Mouse (Mus musculus) c-Kit-positive CD71-positive TER-119-positive erythroid progenitor cells, embryonic 14.5 days (primary cell): Measurements from ENCODE around the gene Tnnt3.

Experiments used
- DNase-seq: peaks from one replicate; pipeline ENCODE4 v3.0.0-alpha.2; 2013; ENCODE audit warnings: low spot score

The Tnnt3 gene

GRCm38 (mm10) chr7:142476795-142477452 is 21.7 kb upstream of the Tnnt3 start:
- no peak for DNase-seq

- no peak for DNase-seq
These were observed 20.6 kb upstream of the Tnnt3 start for GRCm38 (mm10) chr7:142478001-142478400.

DNA sequence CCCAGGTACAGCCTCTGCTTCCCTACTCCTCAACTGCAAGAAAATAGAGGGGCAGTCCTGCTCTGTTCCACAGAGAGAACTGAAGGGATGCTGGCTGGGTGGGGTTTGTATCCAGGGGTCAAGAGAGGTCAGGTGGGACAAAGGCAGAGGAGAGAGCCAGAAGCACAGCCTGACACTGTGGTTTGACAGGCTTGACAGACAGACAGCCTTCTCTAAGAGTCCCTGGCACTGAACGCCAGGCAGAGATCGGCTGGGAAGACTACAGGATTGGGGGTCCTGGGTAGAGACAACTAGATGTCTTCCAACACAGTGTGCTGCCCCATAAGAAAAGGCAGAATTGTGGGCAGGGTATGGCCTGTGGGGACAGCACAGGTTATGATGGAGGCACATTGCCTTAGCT is 20.1 kb upstream of the Tnnt3 start:
- no peak for DNase-seq

DNA sequence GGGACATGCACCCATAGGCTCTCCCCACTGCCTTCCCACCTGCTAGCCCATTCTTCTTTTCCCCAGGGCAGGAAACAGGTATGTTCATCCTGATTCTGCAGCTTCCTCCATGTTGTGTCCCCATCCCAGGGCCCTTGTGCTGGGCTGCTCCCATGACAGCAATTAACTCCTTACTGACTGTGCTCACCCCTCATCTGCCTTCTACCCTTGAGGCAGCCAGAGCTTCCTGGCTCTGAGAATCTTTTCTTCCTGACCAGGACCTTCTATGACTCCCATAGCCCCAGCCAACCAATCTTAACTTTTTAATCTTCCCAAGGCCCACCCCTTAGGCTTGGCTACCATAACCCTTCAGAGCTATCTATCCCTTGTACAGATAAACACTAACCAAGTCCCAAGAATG is 19.3 kb upstream of the Tnnt3 start:
- DNase-seq, result no peak

DNA sequence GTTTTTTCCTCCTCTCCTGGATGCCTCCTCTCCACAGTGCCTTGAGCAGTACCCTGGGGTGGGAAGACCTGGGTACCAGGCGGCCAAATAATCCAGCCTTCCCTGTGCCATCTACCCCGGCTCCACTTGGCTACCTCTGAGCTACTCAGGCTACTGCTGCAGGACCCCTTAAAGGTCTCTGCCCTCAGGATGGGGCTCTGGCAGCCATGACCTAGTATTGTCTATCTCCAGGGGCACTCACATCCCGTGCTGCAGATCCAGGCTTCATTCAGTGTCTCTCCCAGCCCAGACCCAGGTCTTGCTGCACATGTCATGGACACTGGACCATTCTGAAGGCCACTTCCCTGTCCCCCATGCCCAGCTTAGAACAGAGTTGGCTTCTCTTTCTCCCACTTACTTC is 18.8 kb upstream of the Tnnt3 start:
- DNase-seq, result no peak

DNA sequence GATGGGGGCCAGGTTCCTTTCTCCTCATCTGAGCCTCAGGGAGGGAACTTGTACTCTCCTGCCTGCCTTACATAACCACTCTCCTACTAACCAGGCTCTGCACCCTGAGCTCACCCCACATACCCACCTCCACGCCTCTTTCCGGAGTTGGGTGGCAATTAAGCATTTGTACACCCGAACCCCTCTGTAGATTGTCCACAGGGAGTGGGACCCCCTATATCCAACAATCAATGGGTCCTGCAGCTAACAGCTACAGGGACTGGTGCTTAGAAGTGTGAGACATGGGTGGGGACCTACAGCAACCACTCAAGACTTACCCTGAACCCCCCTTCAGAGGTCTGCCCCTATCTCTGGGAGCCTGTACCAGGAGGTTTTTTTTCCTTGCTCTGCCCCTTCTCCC is 18.0 kb upstream of the Tnnt3 start:
- DNase-seq, result no peak

- no peak for DNase-seq
These were observed 17.5 kb upstream of the Tnnt3 start for GRCm38 (mm10) chr7:142481186-142481567.

- DNase-seq, result no peak
These were observed 16.9 kb upstream of the Tnnt3 start for GRCm38 (mm10) chr7:142481568-142482255.

- DNase-seq, result no peak
These were observed 16.4 kb upstream of the Tnnt3 start for GRCm38 (mm10) chr7:142482256-142482609.

- DNase-seq, result no peak
These were observed 15.5 kb upstream of the Tnnt3 start for GRCm38 (mm10) chr7:142483136-142483535.

- no peak for DNase-seq
These were observed 13.9 kb upstream of the Tnnt3 start for GRCm38 (mm10) chr7:142484780-142485179.

GRCm38 (mm10) chr7:142486751-142487162 is 11.9 kb upstream of the Tnnt3 start:
- DNase-seq, result no peak

- DNase-seq, result no peak
These were observed 11.2 kb upstream of the Tnnt3 start for GRCm38 (mm10) chr7:142487341-142487859.

DNA sequence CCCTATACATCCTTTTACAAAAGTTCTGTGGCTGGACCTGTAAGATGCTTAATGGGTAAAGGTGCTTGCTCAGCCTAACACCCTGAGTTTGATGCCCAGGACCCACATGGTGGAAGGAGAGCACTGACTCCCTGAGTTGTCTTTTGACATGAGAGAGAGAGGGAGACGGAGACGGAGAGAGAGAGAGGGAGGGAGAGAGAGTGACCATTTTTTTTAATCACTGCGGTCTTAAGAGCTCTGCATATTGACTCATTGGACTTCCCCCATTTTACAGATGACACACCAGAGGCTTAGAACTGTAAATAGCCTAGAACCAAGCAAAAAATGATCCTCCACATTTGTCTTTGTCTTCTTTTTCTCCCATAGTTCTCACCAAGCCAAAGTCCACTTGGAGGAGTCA is 10.6 kb upstream of the Tnnt3 start:
- no peak for DNase-seq

DNA sequence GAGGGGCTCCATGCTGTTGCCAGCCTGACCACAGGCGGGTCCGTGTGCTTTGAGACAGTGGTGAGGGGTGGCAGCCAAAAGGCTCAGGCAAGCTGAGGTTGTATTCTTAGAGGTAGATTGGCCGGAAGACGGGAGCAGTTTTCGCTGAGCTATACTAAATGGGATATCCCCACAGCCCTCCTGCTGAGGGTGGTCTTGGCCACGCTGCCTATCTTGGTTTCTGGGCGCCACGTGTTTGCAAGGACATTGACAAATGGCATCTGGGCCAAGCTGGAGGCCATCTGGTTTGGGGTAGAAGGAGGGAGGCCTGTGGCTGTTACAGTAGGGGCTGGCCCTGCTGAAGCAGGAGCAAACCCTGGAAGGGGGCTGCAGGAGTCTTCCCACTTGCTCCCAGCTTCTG is 5.1 kb upstream of the Tnnt3 start:
- no peak for DNase-seq

- no peak for DNase-seq
These were observed 2.5 kb upstream of the Tnnt3 start for GRCm38 (mm10) chr7:142496158-142496557.

GRCm38 (mm10) chr7:142496800-142497199 is 1.8 kb upstream of the Tnnt3 start:
- DNase-seq, result no peak

- no peak for DNase-seq
These were observed 861 bp upstream of the Tnnt3 start for GRCm38 (mm10) chr7:142497775-142498174.

DNA sequence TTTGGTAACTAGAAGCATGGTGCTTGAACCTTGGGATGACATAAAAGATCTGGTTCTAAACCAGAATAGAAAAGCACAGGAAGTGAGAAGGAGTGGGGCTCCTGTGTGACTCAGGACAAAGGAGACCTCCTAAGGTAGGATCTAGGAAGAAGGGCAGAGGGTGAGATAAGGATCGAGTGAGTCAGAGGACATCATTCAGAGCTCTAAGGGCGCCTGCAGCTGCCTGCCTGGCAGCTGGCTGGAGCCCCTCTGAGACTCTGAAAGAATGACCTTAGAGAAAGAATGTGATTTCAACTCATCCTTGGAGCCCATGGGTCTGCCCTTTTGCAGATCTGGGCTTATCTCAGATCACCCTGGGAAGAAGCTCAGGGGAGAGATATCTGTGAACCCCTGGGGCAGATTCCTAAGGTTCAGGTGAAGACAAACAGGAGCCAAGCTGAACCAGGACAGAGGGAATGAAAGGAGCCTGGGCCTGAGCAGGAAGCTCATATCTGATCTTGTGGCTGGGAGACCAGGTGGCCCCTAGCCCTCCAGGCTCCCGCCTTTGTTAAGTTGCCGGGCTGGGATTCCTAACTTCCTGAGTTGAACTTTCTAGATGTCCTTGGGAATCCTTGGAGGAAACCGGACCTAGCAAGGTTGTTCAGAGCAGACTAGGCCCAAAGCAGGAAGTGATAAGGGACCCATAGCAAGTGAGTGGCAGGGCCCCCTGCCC is 530 bp downstream of the Tnnt3 start:
- no peak for DNase-seq

DNA sequence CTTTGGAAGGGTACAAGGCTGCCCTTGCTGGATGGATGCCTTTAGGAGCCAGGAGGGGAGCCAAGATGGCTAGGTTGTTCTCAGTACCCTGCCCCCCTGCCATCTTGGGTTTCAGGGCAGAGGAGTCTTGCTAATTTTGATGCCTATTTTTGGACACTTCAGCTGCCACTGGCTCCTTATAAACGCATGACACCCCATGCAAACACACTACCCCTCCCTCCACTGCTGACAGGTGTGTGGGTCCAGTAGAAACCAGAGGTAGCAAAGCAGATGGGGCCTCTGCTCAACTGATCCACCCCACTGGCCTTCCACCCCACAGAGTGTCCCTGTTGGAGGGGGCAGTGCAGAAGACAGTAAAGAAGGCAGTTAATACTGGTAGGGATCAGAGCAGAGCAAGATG is 1.4 kb downstream of the Tnnt3 start:
- no peak for DNase-seq

GRCm38 (mm10) chr7:142503206-142503605 is 4.6 kb downstream of the Tnnt3 start:
- DNase-seq, result no peak

GRCm38 (mm10) chr7:142505942-142506341 is 7.3 kb downstream of the Tnnt3 start:
- no peak for DNase-seq

GRCm38 (mm10) chr7:142506501-142506900 is 7.9 kb downstream of the Tnnt3 start:
- no peak for DNase-seq
